8 mouse cellular contexts compared by ENCODE assay signal in the genomic region with DNA sequence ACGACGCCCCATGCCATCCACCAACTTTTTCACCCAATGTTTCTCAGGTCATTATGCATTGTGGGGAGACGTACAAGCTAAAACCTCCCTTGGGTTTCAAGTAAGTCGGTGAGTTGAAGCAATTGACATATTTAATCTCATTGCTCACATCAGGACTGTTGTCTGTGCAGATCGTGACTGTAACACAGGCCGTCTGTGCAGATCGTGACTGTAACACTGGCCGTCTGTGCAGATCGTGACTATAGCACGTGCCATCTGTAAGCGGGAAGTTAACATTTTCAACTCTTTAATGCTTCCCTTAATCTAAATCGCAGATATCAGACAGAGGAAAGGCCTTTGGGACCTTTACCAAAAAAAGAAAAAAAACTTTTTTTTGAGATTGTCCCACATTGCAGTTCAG. TPM values are rescaled to one million over a fixed set of nuclear protein-coding genes. Genes with fewer than 3 reads are reported as not detected.
DNase-seq lines count a peak whose midpoint lies in the region; ATAC-seq and TF ChIP-seq lines count a peak whose summit lies in the region.

No protein-coding gene starts in this region.

- peak overlapping the region; percentile 74 for H3K4me2 ChIP-seq in liver, embryonic 12.5 days

- peak overlapping the region; percentile 56 for H3K27ac ChIP-seq in embryonic fibroblast, embryonic 13.5 days (ENCODE audit: insufficient read depth, low read length)
- H3K27ac ChIP-seq in liver, embryonic 12.5 days = peak overlapping the region; percentile 85

- no peak; the same call in 1 of the 2 replicates for TF ChIP-seq POLR2A in embryonic fibroblast, embryonic 13.5 days (IDR thresholded peaks at IDR 0.05; ENCODE audit: low read depth, low read length)

- no peak for TF ChIP-seq CTCF in embryonic fibroblast, embryonic 13.5 days (IDR thresholded peaks at IDR 0.05; ENCODE audit: borderline replicate concordance, insufficient read depth, low read length)

- H3K4me1 ChIP-seq in erythroblast, embryonic 14.5 days (ENCODE audit: control insufficient read depth) = peaks cover 54% of the 10 kb centered on the region
- H3K4me1 ChIP-seq in embryonic fibroblast, embryonic 13.5 days (ENCODE audit: control insufficient read depth, insufficient read depth, low read length) = peaks cover 7% of the 10 kb centered on the region
- H3K4me1 ChIP-seq in liver, embryonic 12.5 days = peaks cover 40% of the 10 kb centered on the region

- peak; percentile 34 for DNase-seq in 3T3-L1 (ENCODE audit: low read depth, low spot score)
- DNase-seq in ovary, postnatal 36 days (ENCODE audit: low spot score) = no peak
- DNase-seq in cerebellum, postnatal 10 days = no peak
- DNase-seq in ovary, adult 18-20 months (ENCODE audit: low spot score) = no peak

- 15% methylated on average over 12 of the region's 12 CpGs for WGBS in liver, embryonic 12.5 days (ENCODE audit: insufficient replicate concordance)

- H3K4me3 ChIP-seq in erythroblast, embryonic 14.5 days (replicated peaks) = peak overlapping the region; percentile 96
- H3K4me3 ChIP-seq in embryonic fibroblast, embryonic 13.5 days (ENCODE audit: insufficient read depth, low read length) = peak overlapping the region; percentile 78
- H3K4me3 ChIP-seq in liver, embryonic 12.5 days = peak overlapping the region; percentile 70

- no peaks in the 10 kb centered on the region for H3K27me3 ChIP-seq in erythroblast, embryonic 14.5 days (ENCODE audit: control insufficient read depth)
- no peaks in the 10 kb centered on the region for H3K27me3 ChIP-seq in liver, embryonic 12.5 days (replicated peaks)

- H3K9me3 ChIP-seq in erythroblast, embryonic 14.5 days (ENCODE audit: control insufficient read depth, low read length) = 0 out of 2 replicates have a peak, but pooled peaks cover 2% of the 10 kb centered on the region
- no peaks in the 10 kb centered on the region for H3K9me3 ChIP-seq in liver, embryonic 12.5 days (replicated peaks)

- H3K36me3 ChIP-seq in erythroblast, embryonic 14.5 days (ENCODE audit: control insufficient read depth) = peaks cover 2% of the 10 kb centered on the region; the same call in 1 of the 2 replicates
- no peaks in the 10 kb centered on the region for H3K36me3 ChIP-seq in liver, embryonic 12.5 days

- H3K9ac ChIP-seq in liver, embryonic 12.5 days = peak overlapping the region; percentile 83

- no peak for ATAC-seq in erythroblast, adult 5-6 weeks (replicated peaks; ENCODE audit: low FRiP score, poor library complexity, severe bottlenecking)
- ATAC-seq in liver, embryonic 12.5 days = no peak

RNA-seq across cellular contexts. Expression of a gene that starts 0.5 kb away (rescaled TPM):
- 26.7 and 34.4 TPM in 2 replicates for polyA plus RNA-seq in erythroblast, embryonic 14.5 days (2012)
- 34.5 and 54.8 TPM in 2 replicates for total RNA-seq in erythroblast, adult 5-6 weeks (2015; ENCODE audit: low replicate concordance)
- total RNA-seq in erythroblast, adult 5-6 weeks (2017; ENCODE audit: low replicate concordance) = 63.8 and 70.5 TPM in 2 replicates
- polyA plus RNA-seq in embryonic fibroblast, embryonic 13.5 days (2011; ENCODE audit: insufficient read length, low read depth, missing spikeins) = 102 and 121 TPM in 2 replicates
- 326 and 344 TPM in 2 replicates for polyA plus RNA-seq in liver, embryonic 12.5 days (2016; fragmentation: Nextera tagmentation; extraction: Ambion mirVana)

RNA-seq across cellular contexts. Expression of a gene that starts 0.6 kb away (rescaled TPM):
- polyA plus RNA-seq in erythroblast, embryonic 14.5 days (2012) = not detected in 2 replicates
- not detected in 2 replicates for total RNA-seq in erythroblast, adult 5-6 weeks (2015; ENCODE audit: low replicate concordance)
- not detected in 2 replicates for total RNA-seq in erythroblast, adult 5-6 weeks (2017; ENCODE audit: low replicate concordance)
- polyA plus RNA-seq in embryonic fibroblast, embryonic 13.5 days (2011; ENCODE audit: insufficient read length, low read depth, missing spikeins) = 0.33 and 0.58 TPM in 2 replicates
- polyA plus RNA-seq in liver, embryonic 12.5 days (2016; fragmentation: Nextera tagmentation; extraction: Ambion mirVana) = 0.12 TPM in 1 of 2 replicates, not detected in the other
